Mouse (Mus musculus) intestine, postnatal 0 days (tissue): ENCODE results near the gene Diaph3. TPM values are rescaled to one million over a fixed set of nuclear protein-coding genes. Genes with fewer than 3 reads are reported as not detected.
A peak's percentile ranks its signal among the peaks of the same experiment; 100 is the strongest.

Experiments
- ATAC-seq: fragments of 200-750 bp; cut with Nextera tagmentation; 2 replicates; pipeline ENCODE4 v1.8.0; 2017; ENCODE audit warnings: mild to moderate bottlenecking, moderate TSS enrichment, moderate library complexity
- H3K27ac ChIP-seq: fragments of 300-500 bp; sonication (generic); 2 replicates; pipeline ENCODE4 v1.5.1; 2014; ENCODE audit warnings: mild to moderate bottlenecking, low read depth, low read length, moderate library complexity
- H3K27me3 ChIP-seq: fragments of 300-500 bp; sonication (generic); replicated peaks from 2 replicates; pipeline ENCODE4 v1.6.1; 2014; ENCODE audit warnings: low read length, mixed read lengths; ENCODE audit not compliant: control insufficient read depth, insufficient read depth
- H3K36me3 ChIP-seq: fragments of 300-500 bp; sonication (generic); 2 replicates; pipeline ENCODE4 v1.6.1; 2014; ENCODE audit warnings: mild to moderate bottlenecking, moderate library complexity; ENCODE audit not compliant: control insufficient read depth, insufficient read depth
- H3K4me1 ChIP-seq: fragments of 300-500 bp; sonication (generic); replicated peaks from 2 replicates; pipeline ENCODE4 v1.6.1; 2014; ENCODE audit warnings: antibody characterized with exemption, low read length, mixed read lengths; ENCODE audit not compliant: control insufficient read depth, insufficient read depth
- H3K4me2 ChIP-seq: fragments of 300-500 bp; sonication (generic); replicated peaks from 2 replicates; pipeline ENCODE4 v1.6.1; 2014; ENCODE audit warnings: low read depth, mild to moderate bottlenecking, moderate library complexity
- H3K4me3 ChIP-seq: fragments of 300-500 bp; sonication (generic); 2 replicates; pipeline ENCODE4 v1.5.1; 2014; ENCODE audit warnings: low read depth, low read length
- H3K9ac ChIP-seq: fragments of 300-500 bp; sonication (generic); 2 replicates; pipeline ENCODE4 v1.6.1; 2014; ENCODE audit warnings: mild to moderate bottlenecking, low read depth, low read length
- H3K9me3 ChIP-seq: fragments of 300-500 bp; sonication (generic); 2 replicates; pipeline ENCODE4 v1.6.1; 2016; ENCODE audit warnings: mixed run types; ENCODE audit not compliant: control insufficient read depth
- CTCF ChIP-seq: sonication (generic); IDR thresholded peaks from 2 replicates; pipeline ENCODE4 v1.5.1; 2016; ENCODE audit warnings: low read depth, mild to moderate bottlenecking, control low read depth, antibody characterized with exemption, moderate library complexity
- WGBS: fragments of 180-500 bp; shearing (Covaris S2); extraction: QIAGEN DNeasy Blood & Tissue Kit; methylation state at CpG from one replicate; pipeline ENCODE4 v1.1.7; 2014; 5-methylcytosine and 5-hydroxymethylcytosine counted together
- polyA plus RNA-seq: library from polyadenylated mRNA; unstranded; fragments of >200 nt; fragmentation: Nextera tagmentation; extraction: Ambion mirVana; gene quantifications from 2 replicates; pipeline ENCODE4 v1.2.1, GENCODE M21; 2015

Gene Diaph3
- polyA plus RNA-seq, 1 experiment from 2014 or later, result 2.6 TPM

- H3K9ac ChIP-seq, result no peak overlapping the region
- WGBS, result 97% methylated on average over 4 of the region's 4 CpGs
- H3K36me3 ChIP-seq, result no peaks in the 10 kb centered on the region
- H3K4me1 ChIP-seq, result no peaks in the 10 kb centered on the region
- H3K4me3 ChIP-seq, result no peak overlapping the region
- ATAC-seq, result no peak
- H3K27ac ChIP-seq, result no peak overlapping the region
- no peaks in the 10 kb centered on the region for H3K27me3 ChIP-seq
- no peak for TF ChIP-seq CTCF
- no peaks in the 10 kb centered on the region for H3K9me3 ChIP-seq
- H3K4me2 ChIP-seq, result no peak overlapping the region
Measured at GRCm38 (mm10) chr14:87064281-87064680, 76.8 kb downstream of the Diaph3 start.

- WGBS, result 97% methylated on average over 2 of the region's 2 CpGs
- Histone ChIP-seq H3K9ac (no peak overlapping the region), H3K27ac (no peak overlapping the region), H3K4me3 (no peak overlapping the region), H3K4me2 (no peak overlapping the region), H3K27me3 (no peaks in the 10 kb centered on the region), H3K4me1 (no peaks in the 10 kb centered on the region), H3K9me3 (no peaks in the 10 kb centered on the region), H3K36me3 (no peaks in the 10 kb centered on the region)
- TF ChIP-seq CTCF, result no peak
- no peak for ATAC-seq
Measured at GRCm38 (mm10) chr14:87056169-87056568, 84.9 kb downstream of the Diaph3 start.

- WGBS, result 87% methylated on average over 5 of the region's 5 CpGs
- Histone ChIP-seq H3K9me3 (no peaks in the 10 kb centered on the region), H3K27me3 (no peaks in the 10 kb centered on the region), H3K36me3 (no peaks in the 10 kb centered on the region), H3K4me1 (no peaks in the 10 kb centered on the region), H3K27ac (no peak overlapping the region), H3K4me2 (no peak overlapping the region), H3K9ac (no peak overlapping the region), H3K4me3 (no peak overlapping the region)
- ATAC-seq, result no peak
- TF ChIP-seq CTCF, result no peak
Measured at GRCm38 (mm10) chr14:87051187-87051586, 89.8 kb downstream of the Diaph3 start.

GRCm38 (mm10) chr14:87044401-87044806 lies 96.6 kb downstream of the Diaph3 start:
- Histone ChIP-seq H3K36me3 (no peaks in the 10 kb centered on the region), H3K4me2 (no peak overlapping the region), H3K27ac (no peak overlapping the region), H3K27me3 (no peaks in the 10 kb centered on the region), H3K4me1 (no peaks in the 10 kb centered on the region), H3K9me3 (no peaks in the 10 kb centered on the region), H3K4me3 (no peak overlapping the region), H3K9ac (no peak overlapping the region)
- TF ChIP-seq CTCF, result no peak
- ATAC-seq, result 0 out of 2 replicates have a peak, but pooled peaks have one; percentile 43
- WGBS, result 35% methylated on average over 5 of the region's 5 CpGs

GRCm38 (mm10) chr14:87020240-87020639 lies 120.8 kb downstream of the Diaph3 start:
- H3K9me3 ChIP-seq, result no peaks in the 10 kb centered on the region
- H3K9ac ChIP-seq, result no peak overlapping the region
- no peak overlapping the region for H3K4me2 ChIP-seq
- no peak for TF ChIP-seq CTCF
- 70% methylated on average over 10 of the region's 10 CpGs for WGBS
- no peak overlapping the region for H3K27ac ChIP-seq
- no peak for ATAC-seq
- H3K27me3 ChIP-seq, result no peaks in the 10 kb centered on the region
- H3K4me1 ChIP-seq, result no peaks in the 10 kb centered on the region
- H3K36me3 ChIP-seq, result no peaks in the 10 kb centered on the region
- no peak overlapping the region for H3K4me3 ChIP-seq

- 86% methylated on average over 3 of the region's 3 CpGs for WGBS
- Histone ChIP-seq H3K9ac (no peak overlapping the region), H3K4me1 (no peaks in the 10 kb centered on the region), H3K9me3 (no peaks in the 10 kb centered on the region), H3K27ac (no peak overlapping the region), H3K4me2 (no peak overlapping the region), H3K27me3 (no peaks in the 10 kb centered on the region), H3K36me3 (no peaks in the 10 kb centered on the region), H3K4me3 (no peak overlapping the region)
- no peak for TF ChIP-seq CTCF
- no peak for ATAC-seq
Measured at GRCm38 (mm10) chr14:87019687-87020086, 121.3 kb downstream of the Diaph3 start.

- Histone ChIP-seq H3K4me3 (no peak overlapping the region), H3K9me3 (no peaks in the 10 kb centered on the region), H3K36me3 (no peaks in the 10 kb centered on the region), H3K27me3 (no peaks in the 10 kb centered on the region), H3K9ac (no peak overlapping the region), H3K27ac (no peak overlapping the region), H3K4me1 (no peaks in the 10 kb centered on the region), H3K4me2 (no peak overlapping the region)
- 66% methylated on average over 4 of the region's 4 CpGs for WGBS
- ATAC-seq, result no peak
- no peak for TF ChIP-seq CTCF
Measured at GRCm38 (mm10) chr14:86997318-86997717, 143.7 kb downstream of the Diaph3 start.
